Mouse (Mus musculus) lung, postnatal 25 days (tissue): ENCODE results near the gene Slc35f3.

Source experiments
- DNase-seq: peaks from one replicate; pipeline ENCODE4 v3.0.0; 2022; ENCODE audit warnings: low spot score

Gene Slc35f3

DNA sequence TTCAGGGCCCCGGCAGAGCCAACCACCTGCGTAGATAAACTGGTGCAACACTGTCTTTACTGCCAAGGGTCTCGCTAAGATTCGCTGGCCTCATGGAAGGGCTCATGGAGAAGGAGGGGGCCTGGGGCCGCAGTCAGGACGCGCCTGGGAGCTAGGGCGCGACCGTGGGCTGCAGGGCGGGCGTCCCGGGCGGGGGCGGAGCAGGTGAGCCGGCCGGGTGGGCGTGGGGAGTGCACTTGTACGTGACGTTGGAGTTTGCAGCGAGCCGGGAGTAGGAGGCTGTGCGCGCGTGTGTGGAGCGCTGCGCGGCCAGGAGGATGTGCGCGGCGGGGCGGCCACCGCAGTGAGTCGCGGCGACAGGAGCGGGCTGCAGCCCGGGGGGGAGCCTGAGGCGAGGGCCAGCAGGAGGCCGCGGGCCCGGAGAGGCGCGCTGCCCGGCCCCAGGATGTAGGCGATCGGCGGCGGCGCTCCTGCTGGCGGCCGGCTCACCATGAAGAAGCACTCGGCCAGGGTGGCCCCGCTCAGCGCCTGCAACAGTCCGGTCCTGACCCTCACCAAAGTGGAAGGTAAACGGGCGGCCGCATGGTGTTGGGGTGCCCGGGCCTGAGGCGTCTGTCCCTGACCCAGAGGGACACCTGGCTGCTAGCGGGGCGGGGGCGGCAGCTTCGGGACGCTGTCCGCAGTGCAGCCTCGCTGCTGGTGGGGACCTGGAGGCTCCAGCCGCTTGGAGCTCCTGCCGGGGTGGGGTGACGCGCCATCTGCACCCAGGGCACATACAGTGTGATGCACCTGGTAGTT, at the start of gene Slc35f3:
Gene Slc35f3 (plus strand): TSS at position 263 of the 798 bp plus-strand sequence.
- DNase-seq, result peak; percentile 5

DNA sequence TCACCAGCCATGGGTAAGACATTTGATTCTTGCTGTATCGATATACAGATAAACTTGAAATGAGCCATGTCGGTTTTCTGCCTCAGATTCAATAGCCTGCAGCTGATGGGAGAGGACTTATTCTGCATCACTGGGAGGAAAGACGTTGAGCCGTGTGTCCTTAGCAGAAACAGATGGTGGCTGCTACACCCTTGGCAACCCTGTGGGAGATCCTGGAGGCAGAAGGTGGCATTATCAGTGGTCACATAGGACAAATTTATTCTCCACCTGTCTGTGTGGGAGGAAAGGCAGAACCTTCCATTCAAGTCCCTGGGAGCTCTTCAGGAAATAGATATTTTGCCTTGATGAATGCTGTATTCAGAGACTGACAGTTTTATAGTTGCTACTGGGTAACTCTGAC, 47.9 kb upstream of the Slc35f3 start:
- no peak for DNase-seq

DNA sequence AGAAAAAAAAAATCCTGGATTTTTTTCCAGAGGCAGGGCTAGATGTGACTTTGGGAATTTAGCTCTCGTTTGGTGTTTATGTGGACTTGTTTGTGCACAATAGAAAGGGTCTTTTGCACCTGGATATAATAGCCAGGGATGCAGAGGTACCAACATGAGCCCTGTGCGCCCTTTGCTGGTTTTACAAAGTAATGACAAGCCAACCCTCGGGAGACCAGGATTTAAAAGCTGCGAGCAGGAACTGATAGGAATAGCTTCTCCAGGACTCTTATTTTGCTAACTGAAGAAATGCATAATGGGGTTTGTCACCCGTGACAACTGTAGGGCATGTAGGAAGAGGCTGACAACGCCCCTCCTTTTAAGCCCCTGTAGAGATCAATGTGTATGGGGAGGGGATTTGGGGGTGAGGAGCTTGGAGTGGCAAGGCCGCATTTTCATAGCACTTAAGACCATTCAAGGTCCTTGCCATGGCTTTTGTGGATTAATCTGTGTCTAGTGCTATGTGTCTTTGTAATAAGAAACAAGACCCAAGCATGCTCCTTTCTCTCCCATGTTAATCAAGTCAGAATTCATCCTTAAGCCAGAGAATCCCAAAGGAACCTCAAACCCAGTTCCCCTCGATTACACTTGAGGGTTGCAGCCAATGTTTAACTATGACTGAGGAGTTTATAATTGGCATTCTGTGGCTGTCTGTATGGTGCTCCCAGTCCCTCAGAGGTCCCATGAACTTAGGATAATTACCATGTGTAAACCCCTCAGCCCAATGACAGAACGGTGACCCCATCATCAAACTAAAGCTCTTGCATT, 41.6 kb upstream of the Slc35f3 start:
- DNase-seq, result no peak

DNA sequence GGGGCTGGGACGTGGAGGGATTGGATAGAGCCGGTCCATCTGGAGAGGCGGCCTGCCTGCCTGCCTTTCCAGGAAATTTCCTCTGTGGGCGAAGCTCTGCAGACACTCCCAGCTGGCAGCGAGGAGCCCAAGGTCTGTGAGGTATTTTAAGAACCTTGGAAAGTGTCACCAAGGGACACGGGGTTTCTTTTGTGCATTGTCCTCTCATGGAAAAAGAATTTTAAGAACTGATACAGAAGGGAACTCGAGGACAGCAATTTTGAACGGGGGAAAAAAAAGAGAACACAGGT, 41.0 kb upstream of the Slc35f3 start:
- no peak for DNase-seq

DNA sequence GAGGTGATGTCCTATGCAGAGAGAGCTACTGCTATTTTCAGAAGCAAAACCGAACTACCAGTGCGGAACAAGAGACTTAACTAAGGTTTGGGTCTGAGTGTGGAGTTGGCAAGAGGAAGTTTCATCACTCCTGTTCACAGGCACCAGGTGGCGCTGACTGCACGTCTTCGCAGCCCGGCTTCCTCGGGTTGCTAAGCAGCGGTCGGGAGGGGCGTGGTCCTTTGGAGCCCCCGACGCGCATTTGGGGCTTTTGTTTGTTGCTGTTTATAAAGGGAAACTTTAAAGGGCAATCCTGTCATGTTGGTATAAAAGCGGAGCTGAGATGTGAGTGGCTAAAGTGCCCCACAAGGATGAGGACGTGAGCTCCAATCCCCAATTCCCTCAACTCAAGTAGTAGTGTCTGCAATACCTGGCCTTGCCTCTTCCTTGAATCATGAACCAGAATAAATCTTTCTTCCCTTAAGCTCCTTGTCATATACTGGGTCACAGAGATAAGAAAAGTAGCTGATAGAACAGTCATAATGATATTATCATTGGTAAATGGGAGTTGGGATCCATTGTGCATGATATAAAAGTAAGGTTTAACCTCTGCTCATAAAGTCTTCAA, 40.1 kb upstream of the Slc35f3 start:
- DNase-seq, result peak; percentile 37

DNA sequence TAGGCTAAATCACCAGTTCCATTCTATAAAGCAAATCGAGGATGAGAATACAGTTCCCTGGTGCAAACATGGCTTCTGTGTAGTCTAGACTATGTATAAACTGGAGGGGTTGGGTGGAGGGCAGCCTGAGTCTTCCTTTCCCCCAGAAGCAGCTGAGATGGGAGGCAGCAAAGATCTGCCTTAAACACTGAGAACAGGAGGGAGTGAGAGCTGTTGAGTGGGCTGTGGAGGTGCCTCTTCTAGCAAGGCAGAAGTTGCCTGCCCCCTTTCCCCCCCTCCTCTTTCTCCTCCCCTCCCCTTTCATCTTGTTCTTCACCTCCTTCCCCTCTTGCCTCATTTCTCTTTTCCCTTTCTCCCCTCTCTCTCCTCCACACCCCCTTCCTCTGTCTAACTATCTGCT, 33.2 kb upstream of the Slc35f3 start:
- DNase-seq, result no peak

DNA sequence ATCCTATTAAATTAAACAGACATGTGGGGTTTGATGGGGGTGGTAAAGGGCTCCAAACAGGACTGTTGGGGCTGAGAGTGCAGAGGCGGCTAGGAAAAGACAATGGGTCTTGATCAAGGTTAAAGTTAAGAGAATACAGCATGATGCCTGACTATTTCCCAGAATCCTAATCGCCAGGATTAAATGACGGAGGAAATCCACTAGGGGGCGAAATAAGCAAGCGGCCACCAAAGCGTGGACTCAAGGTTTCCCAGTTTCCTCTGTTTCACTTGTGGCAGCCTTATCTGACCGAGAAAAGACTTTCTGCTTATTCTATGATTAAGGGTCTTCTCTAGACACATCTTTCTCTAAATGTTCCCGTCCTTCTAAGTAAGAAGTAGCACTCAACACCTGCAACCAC, 31.2 kb upstream of the Slc35f3 start:
- DNase-seq, result no peak

DNA sequence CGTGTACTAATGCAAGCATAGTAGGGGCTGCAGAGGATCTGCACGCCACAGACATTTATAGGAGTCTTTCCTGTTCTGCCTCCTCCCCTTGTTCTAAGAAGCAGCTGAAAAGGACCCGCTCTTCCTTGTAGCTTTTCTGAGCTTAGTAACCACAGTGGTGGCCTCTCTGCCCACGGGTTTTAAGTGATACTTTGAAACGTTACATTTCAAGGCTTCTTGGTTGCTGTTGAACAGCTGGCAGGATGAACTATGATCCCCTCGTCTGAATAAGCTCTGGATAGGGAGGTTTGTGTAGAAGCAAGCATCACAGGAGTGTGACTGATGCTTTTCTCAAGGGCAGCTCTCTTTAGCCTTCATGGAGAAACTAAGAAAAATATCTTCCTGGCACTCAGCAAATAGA, 28.6 kb upstream of the Slc35f3 start:
- DNase-seq, result no peak

DNA sequence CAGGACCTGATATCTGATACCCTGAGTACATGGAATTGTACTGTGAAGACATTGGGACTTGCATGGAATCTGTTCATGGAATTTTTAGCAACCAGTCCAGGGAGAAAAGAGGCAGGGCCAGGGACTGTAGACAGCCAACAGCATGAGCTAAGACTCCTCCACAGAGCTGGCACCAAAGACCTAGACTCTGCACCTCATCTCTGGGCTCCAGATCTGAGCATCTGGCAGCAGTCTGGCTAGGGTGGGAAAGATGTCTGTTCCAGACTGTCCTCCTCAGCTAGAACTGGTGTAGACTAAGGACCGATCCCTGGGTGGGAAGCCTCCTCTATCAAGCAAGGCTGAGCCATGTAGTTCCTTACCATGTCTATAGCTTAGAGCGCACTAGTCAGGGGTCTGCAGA, 25.9 kb upstream of the Slc35f3 start:
- no peak for DNase-seq

DNA sequence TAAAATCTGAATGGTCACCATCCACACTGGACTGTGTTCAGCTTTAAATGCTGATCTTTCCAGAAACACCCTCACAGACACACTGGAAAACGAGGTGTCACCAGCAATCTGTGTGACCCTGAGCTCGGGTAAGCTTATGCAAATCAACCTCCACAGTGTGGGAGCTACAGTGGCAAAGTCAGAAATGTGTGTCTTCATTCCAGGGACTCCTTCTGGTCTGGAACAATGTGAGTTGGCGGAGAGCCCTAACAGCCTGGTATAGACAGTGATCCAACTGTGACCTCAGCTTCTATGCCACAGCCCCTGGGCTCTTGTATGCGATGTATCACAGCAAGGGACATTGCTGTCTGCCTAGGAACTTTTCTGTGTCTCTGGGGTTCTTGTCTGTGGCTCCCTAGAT, 25.3 kb upstream of the Slc35f3 start:
- DNase-seq, result no peak

DNA sequence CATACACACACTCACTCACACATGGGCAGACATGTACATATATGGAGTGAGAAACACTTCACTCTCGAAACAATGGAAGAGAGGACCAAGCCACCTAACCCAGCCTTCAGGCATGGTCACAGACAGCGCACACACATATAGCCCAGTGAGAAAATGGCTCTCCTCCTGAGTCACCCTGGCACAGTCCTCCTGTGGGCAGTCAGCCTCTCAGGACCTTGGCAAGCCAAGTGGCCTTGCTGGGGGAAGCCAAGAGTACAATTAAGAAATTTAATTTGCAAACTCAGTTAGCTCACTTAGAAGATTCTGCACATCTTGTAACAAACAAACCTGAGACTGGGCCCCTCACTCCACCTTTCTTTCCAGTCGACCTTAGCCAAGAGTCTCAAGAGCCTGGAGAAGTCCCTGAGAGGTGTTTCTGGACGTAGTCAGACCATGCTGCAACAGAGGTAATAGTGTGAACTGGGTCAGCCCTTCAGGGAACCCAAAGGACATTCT, 23.4 kb upstream of the Slc35f3 start:
- no peak for DNase-seq

DNA sequence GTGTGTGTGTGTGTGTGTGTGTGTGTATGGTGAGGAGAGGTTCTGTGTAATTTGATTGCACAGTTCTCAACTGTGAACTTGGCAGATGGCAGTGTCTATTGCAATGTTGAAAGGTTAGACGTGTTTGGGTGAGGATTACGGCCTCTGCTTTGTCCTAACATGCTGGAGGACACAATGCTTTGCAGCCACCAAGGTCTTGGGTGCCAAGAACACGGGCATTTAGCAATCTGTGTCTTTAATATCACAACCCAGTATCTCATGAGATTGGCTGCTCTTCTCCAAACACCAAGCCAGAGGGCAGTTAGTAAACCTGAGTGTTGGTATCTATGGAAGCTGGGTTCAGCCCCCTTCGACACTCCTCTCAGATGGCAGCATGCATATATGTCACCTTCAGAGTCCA, 22.5 kb upstream of the Slc35f3 start:
- DNase-seq, result no peak

DNA sequence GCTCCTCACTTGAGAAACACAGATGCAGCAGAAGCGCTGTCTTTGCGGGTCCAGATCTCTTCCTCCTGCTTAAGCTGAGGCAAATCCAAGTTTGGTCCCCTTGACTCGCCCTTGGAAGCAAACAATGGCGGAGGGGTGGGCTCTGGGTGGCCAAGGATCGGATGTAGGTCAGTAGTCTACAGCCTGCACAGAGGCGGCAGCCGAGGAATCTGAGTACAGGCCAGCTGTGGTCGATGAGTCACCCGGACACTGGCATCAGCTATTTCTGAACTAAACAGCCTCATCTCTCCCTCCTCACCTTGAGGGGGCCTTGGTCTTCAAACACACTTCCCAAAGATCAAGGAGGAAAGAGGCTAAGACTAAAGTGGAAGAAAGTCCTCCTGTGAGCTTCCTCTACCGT, 6.4 kb upstream of the Slc35f3 start:
- no peak for DNase-seq

DNA sequence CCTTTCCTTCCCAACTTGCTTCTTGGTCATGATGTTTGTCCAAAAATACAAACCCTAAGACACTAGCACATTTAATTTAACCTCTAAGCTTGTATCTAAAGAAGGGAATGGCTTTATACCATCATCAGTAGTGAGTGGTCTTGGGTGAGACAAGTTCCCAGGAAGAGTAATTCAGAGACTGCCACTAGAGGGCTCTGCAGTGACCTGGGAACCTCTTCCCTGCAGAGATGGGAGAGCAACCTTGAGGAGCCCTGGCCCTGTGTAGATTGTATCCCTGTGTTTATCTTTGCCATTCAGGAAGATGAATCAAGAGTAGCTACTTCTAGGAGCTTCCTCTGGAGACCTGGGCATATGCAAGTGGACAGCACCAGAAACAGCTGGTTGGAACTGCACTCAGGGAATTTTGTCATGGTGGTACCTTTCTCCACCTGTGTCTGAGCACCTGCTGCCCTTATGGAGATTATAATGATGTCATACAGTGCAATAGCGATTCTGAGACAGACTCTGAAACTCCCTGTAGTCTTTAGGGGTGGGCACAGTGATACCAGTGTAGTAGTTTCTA, 993 bp upstream of the Slc35f3 start:
- peak; percentile 28 for DNase-seq

DNA sequence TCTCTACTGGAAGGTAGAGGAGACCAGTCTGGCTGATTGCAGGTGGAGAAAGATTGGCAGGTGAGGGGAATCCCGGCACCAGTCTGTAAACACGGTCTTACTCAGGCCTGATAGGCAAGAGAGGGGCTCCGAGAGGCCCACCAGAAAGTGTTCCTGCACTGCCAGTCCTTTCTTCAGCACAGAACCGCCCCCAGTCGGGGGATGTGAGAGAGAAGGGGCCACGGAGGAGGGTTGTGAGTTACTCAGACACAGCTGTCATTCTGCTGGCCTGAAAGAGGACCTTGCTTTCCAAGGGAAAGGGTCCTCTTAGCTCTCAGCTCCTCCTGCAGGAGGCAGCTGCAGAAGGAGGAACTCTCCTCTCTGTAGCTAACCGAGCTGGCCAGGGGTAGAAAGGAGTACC, 975 bp downstream of the Slc35f3 start:
- DNase-seq, result no peak

DNA sequence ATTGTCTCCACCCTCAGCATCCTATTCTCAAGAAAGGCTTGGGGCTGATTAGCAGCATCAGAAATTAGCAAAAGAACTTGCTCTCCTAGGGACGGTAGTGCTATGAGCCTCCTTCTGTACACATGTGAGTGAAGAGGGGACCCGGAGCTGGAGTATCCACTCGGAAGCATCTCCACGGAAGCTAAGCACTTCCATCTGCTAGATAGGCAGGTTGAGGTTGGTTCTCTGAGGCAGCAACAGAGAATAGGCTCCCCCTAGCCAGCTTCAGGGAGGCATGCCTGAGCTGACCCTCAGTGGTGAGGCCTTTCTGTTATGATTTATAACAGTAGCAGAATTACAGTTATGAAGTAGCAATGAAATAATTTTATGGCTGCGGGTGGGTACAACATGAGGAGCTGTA, 2.0 kb downstream of the Slc35f3 start:
- DNase-seq, result no peak

DNA sequence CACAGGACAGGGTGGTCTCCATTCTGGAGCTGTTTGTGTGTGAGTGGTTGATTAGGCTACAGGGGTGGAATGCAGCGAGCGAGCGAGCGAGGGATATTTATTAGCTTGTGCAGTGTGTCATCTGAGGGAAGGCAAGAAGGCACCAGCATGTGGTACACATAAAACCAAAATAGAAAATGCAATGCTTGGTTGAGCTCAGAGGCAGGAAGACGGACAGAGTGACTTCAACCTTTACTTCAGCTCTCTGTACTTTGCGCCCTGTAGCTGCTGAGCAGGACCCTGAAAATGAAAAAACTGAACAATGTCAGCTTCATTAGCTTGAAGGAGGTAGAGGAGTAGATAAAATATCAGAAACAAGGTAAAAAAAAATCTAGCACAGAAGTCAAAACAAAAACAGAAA, 3.2 kb downstream of the Slc35f3 start:
- no peak for DNase-seq

DNA sequence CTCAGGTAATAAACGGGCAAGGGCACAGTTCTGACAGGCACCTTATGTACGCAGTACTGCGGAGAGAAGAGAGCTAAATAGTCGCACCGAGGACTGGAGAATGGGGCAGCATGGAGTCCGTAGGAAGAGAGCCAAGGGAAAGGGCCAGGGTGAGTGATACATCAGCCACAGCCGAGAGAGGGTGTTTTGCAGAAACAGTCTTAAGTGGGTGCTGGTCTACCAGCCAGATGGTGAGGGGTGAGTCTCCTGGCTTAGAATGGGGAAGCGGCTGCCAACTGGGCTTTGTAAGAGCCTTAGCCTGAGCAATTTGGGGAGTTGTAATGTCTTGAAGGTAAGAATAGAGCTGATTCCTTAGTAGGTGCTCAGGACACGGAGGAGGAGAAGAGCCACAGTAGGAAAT, 8.8 kb downstream of the Slc35f3 start:
- no peak for DNase-seq

DNA sequence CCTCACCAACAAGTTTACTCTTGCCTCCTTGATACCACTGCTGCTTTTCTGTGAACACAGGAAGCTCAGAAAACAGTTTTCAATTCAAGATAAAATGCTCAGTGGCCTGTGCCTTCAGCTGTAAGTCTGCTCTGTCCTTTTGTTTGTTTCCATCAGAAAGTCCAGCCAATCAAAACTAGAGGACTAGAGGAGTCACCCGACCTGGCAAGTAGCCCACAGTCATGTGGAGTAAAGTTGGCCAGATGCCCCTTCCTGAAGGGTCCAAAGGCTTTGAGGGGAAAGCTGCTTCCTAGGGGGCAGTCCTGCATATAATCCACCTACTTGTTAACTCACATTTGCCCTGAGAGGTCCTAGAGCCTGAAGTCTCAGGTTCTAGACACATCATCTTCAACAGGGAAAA, 10.7 kb downstream of the Slc35f3 start:
- peak; percentile 9 for DNase-seq

DNA sequence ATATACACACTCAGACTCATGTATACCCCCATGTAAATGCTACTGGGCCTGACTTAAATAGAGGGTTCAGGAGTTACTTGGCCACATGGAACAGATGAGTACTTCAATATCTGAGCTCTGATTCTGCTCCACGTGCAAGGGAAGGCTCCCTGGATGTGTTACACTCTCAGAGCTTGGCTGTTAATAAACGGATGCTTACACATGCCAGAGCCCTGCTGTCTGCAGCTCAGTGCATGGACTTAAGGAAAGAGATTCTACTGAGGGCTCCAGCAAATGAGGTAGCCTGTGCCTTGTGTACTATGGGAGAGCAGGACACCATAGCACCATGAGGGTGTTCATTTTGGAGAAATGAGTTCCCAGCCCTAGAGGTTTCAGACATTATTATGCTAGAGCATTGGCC, 26.6 kb downstream of the Slc35f3 start:
- no peak for DNase-seq

DNA sequence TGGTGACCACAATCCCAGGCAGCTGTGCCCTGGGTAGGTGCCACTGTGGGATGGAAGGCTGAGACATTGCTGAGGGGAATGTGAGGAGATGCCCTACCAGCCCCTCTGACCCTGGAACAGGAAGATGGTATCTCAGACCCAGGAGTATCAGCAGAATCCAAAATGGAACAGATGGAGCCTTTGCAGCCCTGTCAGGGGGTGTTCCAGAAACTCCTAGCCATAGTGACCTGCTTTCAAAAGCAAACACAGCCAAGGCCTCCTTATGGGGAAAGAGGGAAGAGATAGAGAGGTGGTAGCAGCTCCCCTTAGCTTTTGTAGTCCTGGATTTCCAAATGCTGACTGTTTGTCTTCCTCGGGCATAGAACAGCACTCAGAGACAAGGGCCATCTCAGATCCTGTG, 27.8 kb downstream of the Slc35f3 start:
- DNase-seq, result no peak

DNA sequence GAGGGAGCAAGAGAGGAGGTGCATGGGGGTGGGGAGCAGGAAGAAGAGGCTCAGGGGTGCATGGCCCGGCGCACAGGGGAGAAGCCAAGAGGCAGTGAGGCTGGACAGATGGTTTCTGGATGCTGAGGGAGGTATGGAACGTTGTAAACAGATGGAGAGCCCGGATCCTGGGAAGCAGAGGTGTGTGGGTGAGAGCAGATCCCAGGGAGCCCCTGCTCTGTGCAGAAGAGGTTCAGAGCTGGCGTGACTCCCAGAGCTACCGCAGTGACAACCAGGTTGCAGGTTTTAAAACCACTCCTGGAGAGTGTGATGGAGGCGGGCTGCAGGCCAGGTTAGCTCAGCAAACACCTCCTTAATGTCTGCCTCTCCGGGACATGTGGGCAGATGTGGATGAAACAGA, 28.4 kb downstream of the Slc35f3 start:
- DNase-seq, result no peak

DNA sequence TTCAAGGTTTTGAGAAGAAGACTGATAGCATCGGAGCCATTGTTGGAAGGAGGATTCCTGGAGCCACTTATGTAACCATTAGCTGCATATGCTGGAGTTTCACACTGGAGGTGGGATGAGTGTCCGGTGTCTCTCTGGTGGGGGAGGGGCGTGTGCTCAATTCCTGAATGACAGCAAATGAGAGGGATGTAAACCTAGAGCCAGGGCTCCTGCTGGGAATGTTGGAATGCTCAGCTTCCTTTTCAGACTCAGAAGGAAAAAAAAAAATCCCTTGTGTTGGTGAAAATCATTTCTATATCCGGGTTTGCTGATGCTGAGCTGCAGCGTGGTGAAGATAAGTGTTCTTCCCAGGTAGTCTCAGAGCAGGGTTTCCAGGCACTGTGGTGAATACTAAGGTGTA, 29.4 kb downstream of the Slc35f3 start:
- DNase-seq, result no peak
